Mouse (Mus musculus): Measurements from ENCODE around the gene Specc1.

Specc1 gene

GRCm38 (mm10) chr11:62015071-62015654, 58.6 kb downstream of the Specc1 start:
- DNase-seq (ENCODE audit: low spot score in 2 of 2), result no peak

GRCm38 (mm10) chr11:62016985-62017384, 60.4 kb downstream of the Specc1 start:
- no peak for DNase-seq (ENCODE audit: low spot score in 2 of 2)

GRCm38 (mm10) chr11:62018315-62019205, 62.0 kb downstream of the Specc1 start:
- no peak for DNase-seq (ENCODE audit: low spot score in 2 of 2)

GRCm38 (mm10) chr11:62019857-62020256, 63.3 kb downstream of the Specc1 start:
- DNase-seq (ENCODE audit: low spot score in 2 of 2), result no peak

- no peak for DNase-seq (ENCODE audit: low spot score in 2 of 2)
These were observed 64.3 kb downstream of the Specc1 start for GRCm38 (mm10) chr11:62020898-62021297.

GRCm38 (mm10) chr11:62022105-62022504, 65.5 kb downstream of the Specc1 start:
- DNase-seq (ENCODE audit: low spot score in 2 of 2), result no peak

GRCm38 (mm10) chr11:62022718-62023493, 66.3 kb downstream of the Specc1 start:
- no peak for DNase-seq (ENCODE audit: low spot score in 2 of 2)

GRCm38 (mm10) chr11:62023494-62024233, 67.1 kb downstream of the Specc1 start:
- DNase-seq (ENCODE audit: low spot score in 2 of 2), result no peak

- no peak for DNase-seq (ENCODE audit: low spot score in 2 of 2)
These were observed 67.7 kb downstream of the Specc1 start for GRCm38 (mm10) chr11:62024234-62024601.

GRCm38 (mm10) chr11:62024952-62025351, 68.4 kb downstream of the Specc1 start:
- no peak for DNase-seq (ENCODE audit: low spot score in 2 of 2)

- DNase-seq (ENCODE audit: low spot score in 2 of 2), result no peak
These were observed 69.2 kb downstream of the Specc1 start for GRCm38 (mm10) chr11:62025770-62026169.

- DNase-seq (ENCODE audit: low spot score in 2 of 2), result peak in 1 of 2 experiments; percentile 49
These were observed 69.8 kb downstream of the Specc1 start for GRCm38 (mm10) chr11:62026345-62026815.

GRCm38 (mm10) chr11:62027271-62027670, 70.7 kb downstream of the Specc1 start:
- DNase-seq (ENCODE audit: low spot score in 2 of 2), result no peak

GRCm38 (mm10) chr11:62027705-62028104, 71.1 kb downstream of the Specc1 start:
- no peak for DNase-seq (ENCODE audit: low spot score in 2 of 2)

GRCm38 (mm10) chr11:62029171-62029570, 72.6 kb downstream of the Specc1 start:
- DNase-seq (ENCODE audit: low spot score in 2 of 2), result no peak

- DNase-seq (ENCODE audit: low spot score in 2 of 2), result no peak
These were observed 78.0 kb downstream of the Specc1 start for GRCm38 (mm10) chr11:62034564-62034963.

GRCm38 (mm10) chr11:62035220-62035619, 78.7 kb downstream of the Specc1 start:
- DNase-seq (ENCODE audit: low spot score in 2 of 2), result no peak

- no peak for DNase-seq (ENCODE audit: low spot score in 2 of 2)
These were observed 83.6 kb downstream of the Specc1 start for GRCm38 (mm10) chr11:62040122-62040521.

- peak in 1 of 2 experiments; percentile 23 for DNase-seq (ENCODE audit: low spot score in 2 of 2)
These were observed 88.1 kb downstream of the Specc1 start for GRCm38 (mm10) chr11:62044627-62045026.

GRCm38 (mm10) chr11:62045964-62046363, 89.4 kb downstream of the Specc1 start:
- DNase-seq (ENCODE audit: low spot score in 2 of 2), result no peak

- DNase-seq (ENCODE audit: low spot score in 2 of 2), result peak; percentile 43 to 72
These were observed 91.5 kb downstream of the Specc1 start for GRCm38 (mm10) chr11:62047817-62048640.

All from cerebellum, postnatal 4 days (tissue).